Mouse (Mus musculus) hindlimb bud, embryonic 11.5 days (tissue): ENCODE measurements around the gene Zfp784.
"Not testable (repeated sequence)": the region's sequence is repeated elsewhere in the genome, so short reads cannot be mapped to it uniquely, and the experiment has no call there.

Source experiments
- DNase-seq: peaks from one replicate; pipeline ENCODE4 v3.0.0-alpha.2; 2012; ENCODE audit warnings: low read depth, low spot score; ENCODE audit errors: extremely low spot score

Gene Zfp784

GRCm38 (mm10) chr7:5021197-5021596 lies 17.0 kb downstream of the Zfp784 start:
- DNase-seq, result no peak

- no peak for DNase-seq
These were observed 17.6 kb downstream of the Zfp784 start for GRCm38 (mm10) chr7:5020685-5021084.

- DNase-seq, result peak; percentile 94
These were observed 18.1 kb downstream of the Zfp784 start, which contains the start of the genes Zfp865 and Ccdc106 for GRCm38 (mm10) chr7:5020000-5020681. Gene Zfp865, plus strand, starts transcription at chr7:5020376. Gene Ccdc106, plus strand, starts transcription at chr7:5020553.

GRCm38 (mm10) chr7:5019576-5019975 lies 18.7 kb downstream of the Zfp784 start:
- not testable (repeated sequence) for DNase-seq

GRCm38 (mm10) chr7:5017931-5018330 lies 20.3 kb downstream of the Zfp784 start:
- DNase-seq, result no peak

- no peak for DNase-seq
These were observed 20.9 kb downstream of the Zfp784 start for GRCm38 (mm10) chr7:5017352-5017751.

GRCm38 (mm10) chr7:5016920-5017319 lies 21.3 kb downstream of the Zfp784 start:
- DNase-seq, result no peak

GRCm38 (mm10) chr7:5016057-5016456 lies 22.2 kb downstream of the Zfp784 start:
- no peak for DNase-seq

GRCm38 (mm10) chr7:5015118-5016001 lies 22.9 kb downstream of the Zfp784 start, which contains the start of gene Gm44973:
Gene Gm44973, plus strand, starts transcription at chr7:5015496.
- DNase-seq, result peak; percentile 73

- peak; percentile 95 for DNase-seq
These were observed 23.8 kb downstream of the Zfp784 start, which contains the start of the genes Zfp524 and Fiz1 for GRCm38 (mm10) chr7:5014251-5015117. Gene Zfp524, plus strand, starts transcription at chr7:5014415. Gene Fiz1, minus strand, starts transcription at chr7:5014697.

- DNase-seq, result no peak
These were observed 25.3 kb downstream of the Zfp784 start for GRCm38 (mm10) chr7:5012681-5013513.

GRCm38 (mm10) chr7:5008229-5008628 lies 30.0 kb downstream of the Zfp784 start:
- DNase-seq, result no peak

- not testable (repeated sequence) for DNase-seq
These were observed 35.4 kb downstream of the Zfp784 start for GRCm38 (mm10) chr7:5002876-5003275.

- no peak for DNase-seq
These were observed 38.4 kb downstream of the Zfp784 start for GRCm38 (mm10) chr7:4999876-5000275.

GRCm38 (mm10) chr7:4996934-4997333 lies 41.3 kb downstream of the Zfp784 start:
- DNase-seq, result no peak

GRCm38 (mm10) chr7:4996003-4996895 lies 42.0 kb downstream of the Zfp784 start, which contains the start of gene Zfp579:
Gene Zfp579, minus strand, starts transcription at chr7:4996158.
- peak; percentile 69 for DNase-seq

GRCm38 (mm10) chr7:4995268-4996002 lies 42.8 kb downstream of the Zfp784 start:
- no peak for DNase-seq
